In genomic region chr8:58913640-58913968, GRCm38 (mm10) we compare ENCODE assay signal across 16 mouse cellular contexts. TPM values are rescaled to one million over a fixed set of nuclear protein-coding genes. Genes with fewer than 3 reads are reported as not detected.
DNase-seq lines count a peak whose midpoint lies in the region; ATAC-seq lines count a peak whose summit lies in the region.
"Had no signal": no experiment of that assay in that cellular context is flagged by ENCODE, and none has a peak within 500 bp of the region (broad histone marks: within the 10 kb centered on the region; RNA-seq: fewer than 3 reads in every experiment).

No protein-coding gene starts in this region.

- no peaks in the 10 kb centered on the region for H3K36me3 ChIP-seq in forebrain, embryonic 10.5 days (replicated peaks)
- H3K36me3 ChIP-seq in forebrain, embryonic 11.5 days (ENCODE audit: control insufficient read depth, insufficient read depth, low read length), result no peaks in the 10 kb centered on the region
- H3K36me3 ChIP-seq in forebrain, embryonic 16.5 days (ENCODE audit: control insufficient read depth, insufficient read depth), result no peaks in the 10 kb centered on the region
- no peaks in the 10 kb centered on the region for H3K36me3 ChIP-seq in midbrain, embryonic 14.5 days (ENCODE audit: control insufficient read depth, insufficient read depth, low read length)
- no peaks in the 10 kb centered on the region for H3K36me3 ChIP-seq in liver, embryonic 11.5 days (ENCODE audit: control insufficient read depth, insufficient read depth, low read length)
- H3K36me3 ChIP-seq: G1E; heart, embryonic 12.5 days had no signal

- no peak overlapping the region for H3K9ac ChIP-seq in forebrain, embryonic 11.5 days (ENCODE audit: low read length)
- peak overlapping the region; percentile 78; the same call in 1 of the 2 replicates for H3K9ac ChIP-seq in forebrain, embryonic 16.5 days (replicated peaks; ENCODE audit: low read depth, low read length)
- peak overlapping the region; percentile 72; the same call in 1 of the 2 replicates for H3K9ac ChIP-seq in midbrain, embryonic 14.5 days (replicated peaks; ENCODE audit: low read length)
- no peak overlapping the region for H3K9ac ChIP-seq in liver, embryonic 11.5 days (ENCODE audit: low read depth, low read length)

- peaks cover 36% of the 10 kb centered on the region for H3K27me3 ChIP-seq in forebrain, embryonic 10.5 days (ENCODE audit: poor library complexity, severe bottlenecking)
- peaks cover 5% of the 10 kb centered on the region; the same call in 1 of the 2 replicates for H3K27me3 ChIP-seq in forebrain, embryonic 11.5 days (ENCODE audit: control insufficient read depth, insufficient read depth, low read length)
- H3K27me3 ChIP-seq in forebrain, embryonic 16.5 days (replicated peaks; ENCODE audit: control insufficient read depth, insufficient read depth, low read length), result no peaks in the 10 kb centered on the region; the same call in 1 of the 2 replicates
- H3K27me3 ChIP-seq in midbrain, embryonic 14.5 days (ENCODE audit: control insufficient read depth, insufficient read depth, low read length), result no peaks in the 10 kb centered on the region
- H3K27me3 ChIP-seq in liver, embryonic 11.5 days (replicated peaks; ENCODE audit: control insufficient read depth, insufficient read depth, low read length), result peaks cover 19% of the 10 kb centered on the region

- DNase-seq in forebrain, embryonic 10.5 days (ENCODE audit: extremely low spot score, low spot score), result no peak
- no peak for DNase-seq in forebrain, embryonic 11.5 days (ENCODE audit: low spot score)
- DNase-seq in ES-CJ7 (ENCODE audit: low read depth, low spot score), result peak; percentile 26
- no peak for DNase-seq in midbrain, embryonic 14.5 days
- DNase-seq in liver, embryonic 11.5 days (ENCODE audit: low spot score), result no peak
- no peak for DNase-seq in thymus, postnatal 10 days (ENCODE audit: low spot score in 2 of 2)
- DNase-seq in adrenal gland, adult 18-20 months (ENCODE audit: low spot score in 2 of 2), result no peak
- DNase-seq: gastrocnemius, postnatal 10 days; thymus, postnatal 14 days had no signal

- H3K4me3 ChIP-seq in forebrain, embryonic 10.5 days, result peak overlapping the region; percentile 59
- H3K4me3 ChIP-seq in forebrain, embryonic 11.5 days (ENCODE audit: low read depth, low read length), result no peak overlapping the region
- peak overlapping the region; percentile 78 for H3K4me3 ChIP-seq in forebrain, embryonic 16.5 days (replicated peaks; ENCODE audit: low read length)
- peak overlapping the region; percentile 66 for H3K4me3 ChIP-seq in midbrain, embryonic 14.5 days (replicated peaks; ENCODE audit: low read depth, low read length)
- no peak overlapping the region for H3K4me3 ChIP-seq in liver, embryonic 11.5 days (ENCODE audit: low read depth, low read length)

- no peak overlapping the region; the same call in 1 of the 2 replicates for H3K4me2 ChIP-seq in forebrain, embryonic 11.5 days (ENCODE audit: low read depth, low read length, severe bottlenecking)
- H3K4me2 ChIP-seq in forebrain, embryonic 16.5 days (ENCODE audit: low read length), result peak overlapping the region; percentile 60
- H3K4me2 ChIP-seq in midbrain, embryonic 14.5 days (ENCODE audit: low read length), result peak overlapping the region; percentile 69
- H3K4me2 ChIP-seq in liver, embryonic 11.5 days, result no peak overlapping the region

- no peak overlapping the region for H3K27ac ChIP-seq in forebrain, embryonic 10.5 days
- no peak overlapping the region for H3K27ac ChIP-seq in forebrain, embryonic 11.5 days (ENCODE audit: low read depth, low read length)
- no peak overlapping the region for H3K27ac ChIP-seq in forebrain, embryonic 16.5 days (ENCODE audit: low read length)
- no peak overlapping the region for H3K27ac ChIP-seq in midbrain, embryonic 14.5 days (replicated peaks; ENCODE audit: low read depth, low read length)
- no peak overlapping the region for H3K27ac ChIP-seq in liver, embryonic 11.5 days (ENCODE audit: low read depth, low read length)

- WGBS in forebrain, embryonic 10.5 days, result 35% methylated on average over 3 of the region's 3 CpGs
- WGBS in forebrain, embryonic 11.5 days, result 62% methylated on average over 2 of the region's 3 CpGs
- 57% methylated on average over 3 of the region's 3 CpGs for WGBS in forebrain, embryonic 16.5 days
- WGBS in midbrain, embryonic 14.5 days, result 54% methylated on average over 3 of the region's 3 CpGs
- 80% methylated on average over 2 of the region's 3 CpGs for WGBS in liver, embryonic 11.5 days

- H3K9me3 ChIP-seq in forebrain, embryonic 10.5 days, result no peaks in the 10 kb centered on the region
- H3K9me3 ChIP-seq in forebrain, embryonic 11.5 days (ENCODE audit: control insufficient read depth, low read length), result no peaks in the 10 kb centered on the region
- no peaks in the 10 kb centered on the region for H3K9me3 ChIP-seq in forebrain, embryonic 16.5 days (ENCODE audit: control insufficient read depth, low read length)
- no peaks in the 10 kb centered on the region for H3K9me3 ChIP-seq in midbrain, embryonic 14.5 days (ENCODE audit: control insufficient read depth, low read length)
- no peaks in the 10 kb centered on the region for H3K9me3 ChIP-seq in liver, embryonic 11.5 days (ENCODE audit: control insufficient read depth, low read length)
- H3K9me3 ChIP-seq: G1E; heart, embryonic 12.5 days had no signal

- H3K4me1 ChIP-seq in forebrain, embryonic 10.5 days, result peaks cover 20% of the 10 kb centered on the region
- 0 out of 2 replicates have a peak, but pooled peaks cover 2% of the 10 kb centered on the region for H3K4me1 ChIP-seq in forebrain, embryonic 11.5 days (replicated peaks; ENCODE audit: control insufficient read depth, insufficient read depth, low read length)
- H3K4me1 ChIP-seq in forebrain, embryonic 16.5 days (replicated peaks; ENCODE audit: control insufficient read depth, insufficient read depth, low read length), result peaks cover 12% of the 10 kb centered on the region
- 0 out of 2 replicates have a peak, but pooled peaks cover 7% of the 10 kb centered on the region for H3K4me1 ChIP-seq in midbrain, embryonic 14.5 days (ENCODE audit: control insufficient read depth, insufficient read depth, low read length)
- H3K4me1 ChIP-seq in liver, embryonic 11.5 days (replicated peaks; ENCODE audit: control insufficient read depth, insufficient read depth, low read length), result no peaks in the 10 kb centered on the region

- ATAC-seq in forebrain, embryonic 11.5 days (replicated peaks; ENCODE audit: low FRiP score), result no peak
- ATAC-seq in forebrain, embryonic 16.5 days, result no peak
- no peak for ATAC-seq in midbrain, embryonic 14.5 days (ENCODE audit: low FRiP score, low TSS enrichment)
- ATAC-seq in liver, embryonic 11.5 days (replicated peaks; ENCODE audit: low FRiP score), result no peak
- ATAC-seq: activated CD4-positive, CD25-positive, alpha-beta regulatory T cell, adult 4 months; inflammation-experienced regulatory T-cells, adult 6 months had no signal

RNA-seq across cellular contexts. Expression of gene Galntl6, which starts 1.2 kb away (rescaled TPM):
- 0.07 TPM in 1 of 2 replicates, not detected in the other for polyA plus RNA-seq in forebrain, embryonic 10.5 days (2016; fragmentation: Nextera tagmentation; extraction: Ambion mirVana)
- polyA plus RNA-seq in forebrain, embryonic 11.5 days (2014; fragmentation: Nextera tagmentation; extraction: Ambion mirVana), result 0.91 and 0.97 TPM in 2 replicates
- 7.4 and 15.9 TPM in 2 replicates for polyA plus RNA-seq in forebrain, embryonic 16.5 days (2015; fragmentation: Nextera tagmentation; extraction: Ambion mirVana)
- 9.1 and 11.0 TPM in 2 replicates for polyA plus RNA-seq in midbrain, embryonic 14.5 days (2014; fragmentation: Nextera tagmentation; extraction: Ambion mirVana)
- polyA plus RNA-seq in liver, embryonic 11.5 days (2014; fragmentation: Nextera tagmentation; extraction: Ambion mirVana), result 0.27 TPM in 2 replicates
- under 1 TPM in 1 of 2 experiments, not detected in 1; 0.51 TPM for total RNA-seq in adrenal gland, adult 18-20 months (2021)
- polyA plus RNA-seq: G1E; liver, embryonic 16.5 days; spleen, adult 2 months had no signal

RNA-seq across cellular contexts. Expression of gene BC030500, which starts 2.0 kb away (rescaled TPM):
- 0.28 and 0.57 TPM in 2 replicates for polyA plus RNA-seq in forebrain, embryonic 10.5 days (2016; fragmentation: Nextera tagmentation; extraction: Ambion mirVana)
- polyA plus RNA-seq in forebrain, embryonic 11.5 days (2014; fragmentation: Nextera tagmentation; extraction: Ambion mirVana), result 0.75 and 1.8 TPM in 2 replicates
- polyA plus RNA-seq in forebrain, embryonic 16.5 days (2015; fragmentation: Nextera tagmentation; extraction: Ambion mirVana), result 6.7 and 10.7 TPM in 2 replicates
- polyA plus RNA-seq in midbrain, embryonic 14.5 days (2014; fragmentation: Nextera tagmentation; extraction: Ambion mirVana), result 8.9 and 15.7 TPM in 2 replicates
- polyA plus RNA-seq in liver, embryonic 11.5 days (2014; fragmentation: Nextera tagmentation; extraction: Ambion mirVana), result 0.19 TPM in 1 of 2 replicates, not detected in the other
- total RNA-seq in adrenal gland, adult 18-20 months (2021), result not detected
- total RNA-seq: G1E; gastrocnemius, postnatal 10 days had no signal
- polyA plus RNA-seq: activated CD4-positive, CD25-positive, alpha-beta regulatory T cell, adult 4 months; G1E; inflammation-experienced regulatory T-cells, adult 6 months; liver, embryonic 16.5 days; spleen, adult 2 months had no signal

Comparison
In these comparisons a context has a peak if more than half of its experiments do, and no peak if none do; other contexts are left out.
1. H3K4me3 ChIP-seq: peak in forebrain, embryonic 10.5 days (single experiment), forebrain, embryonic 16.5 days (single experiment) and midbrain, embryonic 14.5 days (single experiment); none in forebrain, embryonic 11.5 days (single experiment) and liver, embryonic 11.5 days (single experiment).
2. H3K4me2 ChIP-seq: peak in forebrain, embryonic 16.5 days (single experiment) and midbrain, embryonic 14.5 days (single experiment); none in forebrain, embryonic 11.5 days (single experiment) and liver, embryonic 11.5 days (single experiment).
3. H3K9ac ChIP-seq: peak in forebrain, embryonic 16.5 days (single experiment) and midbrain, embryonic 14.5 days (single experiment); none in forebrain, embryonic 11.5 days (single experiment) and liver, embryonic 11.5 days (single experiment).